Mouse (Mus musculus): ENCODE measurements around the gene Col1a2.

Col1a2 gene

DNA sequence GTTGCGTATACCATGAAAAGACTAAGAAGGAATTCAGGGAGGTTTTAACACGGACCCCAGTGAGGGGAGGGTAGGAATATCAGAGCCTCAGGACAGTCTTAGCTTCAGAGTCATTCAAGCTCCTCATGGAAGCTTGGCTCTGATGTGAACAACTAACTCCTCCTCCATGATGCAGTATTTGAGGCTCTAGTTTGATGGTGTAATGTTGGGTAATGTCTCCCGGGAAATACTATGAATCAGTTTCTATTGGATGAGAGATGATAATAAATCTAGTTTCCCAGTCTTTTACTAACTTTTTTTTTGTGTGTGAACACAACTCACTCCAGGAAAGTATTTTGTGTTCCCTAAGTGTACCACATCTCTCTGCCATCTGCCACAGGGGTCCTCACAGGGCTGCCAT, 84.1 kb downstream of the Col1a2 start:
- no peak for DNase-seq (ENCODE audit: low spot score)

- DNase-seq (ENCODE audit: low spot score), result no peak
Measured at GRCm38 (mm10) chr6:4590089-4590488, 85.5 kb downstream of the Col1a2 start.
